ENCODE assay signal across 30 mouse cellular contexts in genomic region chr5:101124941-101125453, GRCm38 (mm10).
DNase-seq lines count a peak whose midpoint lies in the region; ATAC-seq lines count a peak whose summit lies in the region.
"Had no signal": no experiment of that assay in that cellular context is flagged by ENCODE, and none has a peak within 500 bp of the region (broad histone marks: within the 10 kb centered on the region; RNA-seq: fewer than 3 reads in every experiment).

No protein-coding gene starts in this region.

- H3K9ac ChIP-seq in kidney, embryonic 14.5 days (ENCODE audit: low read depth, low read length) = no peak overlapping the region
- H3K9ac ChIP-seq: embryonic facial prominence, embryonic 15.5 days; forebrain, embryonic 12.5 days; forebrain, postnatal 0 days; heart, embryonic 12.5 days; intestine, embryonic 15.5 days; limb, embryonic 15.5 days; liver, embryonic 14.5 days; midbrain, embryonic 15.5 days; neural tube, embryonic 13.5 days had no signal

- H3K4me2 ChIP-seq in kidney, embryonic 14.5 days (replicated peaks; ENCODE audit: low read depth, low read length) = no peak overlapping the region
- H3K4me2 ChIP-seq: embryonic facial prominence, embryonic 15.5 days; forebrain, embryonic 12.5 days; heart, embryonic 12.5 days; intestine, embryonic 15.5 days; limb, embryonic 15.5 days; midbrain, embryonic 15.5 days; neural tube, embryonic 13.5 days had no signal

- no peak for DNase-seq in kidney, adult 11 months
- peak; percentile 78 for DNase-seq in embryo, embryonic 10 days (ENCODE audit: low spot score)
- peak; percentile 21 for DNase-seq in embryonic facial prominence, embryonic 10.5 days (ENCODE audit: low spot score)
- DNase-seq in retina, postnatal 1 day = peak; percentile 78
- DNase-seq in liver = no peak
- DNase-seq in thymus, postnatal 36 days = no peak
- DNase-seq: adrenal gland, postnatal 25 days; cerebellum, adult 18-20 months; cerebellum, postnatal 10 days; forebrain, postnatal 0 days; heart, adult 2 months; heart, postnatal 4 days; lung, adult 2 months; lung, postnatal 10 days; right cerebral cortex, postnatal 25 days; thymus, postnatal 14 days had no signal

- H3K27ac ChIP-seq in kidney, embryonic 14.5 days (ENCODE audit: low read depth, low read length) = no peak overlapping the region
- no peak overlapping the region for H3K27ac ChIP-seq in embryonic facial prominence, embryonic 10.5 days (replicated peaks)
- H3K27ac ChIP-seq: embryonic facial prominence, embryonic 15.5 days; forebrain, embryonic 12.5 days; heart, adult 2 months; intestine, embryonic 15.5 days; limb, embryonic 10.5 days; limb, embryonic 15.5 days; liver, embryonic 14.5 days; macrophage; midbrain, embryonic 10.5 days; midbrain, embryonic 15.5 days; neural tube, embryonic 13.5 days had no signal

- no peaks in the 10 kb centered on the region for H3K27me3 ChIP-seq in kidney, embryonic 14.5 days (ENCODE audit: control insufficient read depth, insufficient read depth, low read length)
- peaks cover 81% of the 10 kb centered on the region for H3K27me3 ChIP-seq in embryonic facial prominence, embryonic 10.5 days (replicated peaks; ENCODE audit: low read depth, poor library complexity, severe bottlenecking)
- H3K27me3 ChIP-seq: embryonic facial prominence, embryonic 15.5 days; heart, embryonic 12.5 days; intestine, embryonic 15.5 days; limb, embryonic 15.5 days had no signal

- H3K4me1 ChIP-seq in kidney, embryonic 14.5 days (ENCODE audit: control insufficient read depth, insufficient read depth, low read length) = 0 out of 2 replicates have a peak, but pooled peaks cover 5% of the 10 kb centered on the region
- H3K4me1 ChIP-seq in embryonic facial prominence, embryonic 10.5 days = peaks cover 11% of the 10 kb centered on the region
- H3K4me1 ChIP-seq: intestine, embryonic 15.5 days; midbrain, embryonic 15.5 days; neural tube, embryonic 13.5 days had no signal

- peak; percentile 55 for ATAC-seq in kidney, embryonic 14.5 days (ENCODE audit: low FRiP score, low TSS enrichment)
- ATAC-seq: CD4-positive, CD25-positive, alpha-beta regulatory T cell, adult 4 months; forebrain, postnatal 0 days; hindbrain, embryonic 16.5 days; intestine, embryonic 15.5 days; midbrain, embryonic 15.5 days had no signal

- no peaks in the 10 kb centered on the region for H3K36me3 ChIP-seq in kidney, embryonic 14.5 days (ENCODE audit: control insufficient read depth, insufficient read depth, low read length)
- H3K36me3 ChIP-seq in embryonic facial prominence, embryonic 10.5 days (replicated peaks) = no peaks in the 10 kb centered on the region
- H3K36me3 ChIP-seq: embryonic facial prominence, embryonic 15.5 days; forebrain, embryonic 12.5 days; heart, embryonic 12.5 days; intestine, embryonic 15.5 days; limb, embryonic 10.5 days; limb, embryonic 15.5 days; midbrain, embryonic 10.5 days; midbrain, embryonic 15.5 days; neural tube, embryonic 13.5 days had no signal

- H3K4me3 ChIP-seq in kidney, embryonic 14.5 days (ENCODE audit: low read length) = no peak overlapping the region
- no peak overlapping the region for H3K4me3 ChIP-seq in embryonic facial prominence, embryonic 10.5 days
- H3K4me3 ChIP-seq: embryonic facial prominence, embryonic 15.5 days; forebrain, embryonic 12.5 days; heart, adult 2 months; heart, embryonic 12.5 days; intestine, embryonic 15.5 days; limb, embryonic 10.5 days; limb, embryonic 15.5 days; midbrain, embryonic 10.5 days; midbrain, embryonic 15.5 days; neural tube, embryonic 13.5 days had no signal

- no peaks in the 10 kb centered on the region for H3K9me3 ChIP-seq in kidney, embryonic 14.5 days (ENCODE audit: control insufficient read depth, low read length)
- no peaks in the 10 kb centered on the region for H3K9me3 ChIP-seq in embryonic facial prominence, embryonic 10.5 days
- H3K9me3 ChIP-seq: embryonic facial prominence, embryonic 15.5 days; forebrain, embryonic 12.5 days; heart, embryonic 12.5 days; intestine, embryonic 15.5 days; limb, embryonic 10.5 days; limb, embryonic 15.5 days; midbrain, embryonic 10.5 days; midbrain, embryonic 15.5 days; neural tube, embryonic 13.5 days had no signal

- 22% methylated on average over 5 of the region's 5 CpGs for WGBS in kidney, embryonic 14.5 days
- WGBS in embryonic facial prominence, embryonic 10.5 days = 18% methylated on average over 5 of the region's 5 CpGs

Comparison
In these comparisons a context has a peak if more than half of its experiments do, and no peak if none do; other contexts are left out.
1. DNase-seq: peak in embryo, embryonic 10 days (single experiment), embryonic facial prominence, embryonic 10.5 days (single experiment) and retina, postnatal 1 day (single experiment); none in kidney, adult 11 months (single experiment), liver (single experiment) and thymus, postnatal 36 days (0 of 2).